Mouse (Mus musculus) heart, adult 2 months (tissue): ENCODE results near the gene Pla1a. TPM values are rescaled to one million over a fixed set of nuclear protein-coding genes. Genes with fewer than 3 reads are reported as not detected.

Experiments
- DNase-seq, 2 experiments: peaks; one replicate each; pipeline ENCODE4 v3.0.0; 2021
- H3K27ac ChIP-seq: fragments of 200-600 bp; 2 replicates; pipeline ENCODE4 v1.8.1; 2022
- H3K27me3 ChIP-seq: fragments of 200-500 bp; 2 replicates; pipeline ENCODE4 v1.6.1; 2012; ENCODE audit warnings: mild to moderate bottlenecking, low read length, inconsistent platforms, mixed read lengths; ENCODE audit not compliant: control insufficient read depth, insufficient read depth
- H3K36me3 ChIP-seq: fragments of 200-500 bp; 2 replicates; pipeline ENCODE4 v1.6.1; 2012; ENCODE audit warnings: low read length, inconsistent platforms; ENCODE audit not compliant: control insufficient read depth, insufficient read depth
- H3K4me1 ChIP-seq: fragments of 200-500 bp; 2 replicates; pipeline ENCODE4 v1.6.1; 2011; ENCODE audit warnings: low read length; ENCODE audit not compliant: control insufficient read depth, insufficient read depth
- H3K4me3 ChIP-seq: fragments of 200-600 bp; 2 replicates; pipeline ENCODE4 v1.8.1; 2022
- H3K79me2 ChIP-seq: fragments of 200-500 bp; replicated peaks from 2 replicates; pipeline ENCODE4 v1.6.1; 2012; ENCODE audit warnings: mild to moderate bottlenecking, inconsistent platforms, low read length, moderate library complexity, mixed read lengths; ENCODE audit not compliant: control insufficient read depth, insufficient read depth
- H3K9ac ChIP-seq: fragments of 200-500 bp; 2 replicates; pipeline ENCODE4 v1.6.1; 2012; ENCODE audit warnings: low read depth, mild to moderate bottlenecking, control low read depth, inconsistent platforms, low read length, mixed read lengths
- CTCF ChIP-seq: fragments of 200-600 bp; IDR thresholded peaks from 2 replicates; pipeline ENCODE4 v1.8.1; 2022; ENCODE audit warnings: antibody characterized with exemption, mild to moderate bottlenecking, moderate library complexity
- EP300 ChIP-seq: fragments of 200-500 bp; IDR thresholded peaks from 2 replicates; pipeline ENCODE4 v1.6.1; 2011; ENCODE audit warnings: low read depth, low read length, control low read depth; ENCODE audit not compliant: insufficient read depth
- POLR2A ChIP-seq: fragments of 200-500 bp; IDR thresholded peaks from 2 replicates; pipeline ENCODE4 v1.6.1; 2011; ENCODE audit warnings: mild to moderate bottlenecking, low read depth, low read length, control low read depth; ENCODE audit not compliant: insufficient read depth
- WGBS: fragments of 180-500 bp; shearing (Covaris S2); methylation state at CpG from one replicate; pipeline ENCODE4 v1.1.7; 2018; 5-methylcytosine and 5-hydroxymethylcytosine counted together
- intact Hi-C: fragments of 180-260 bp; cut with DNase I; formaldehyde crosslinking; loops from one replicate; pipeline ENCODE4 v1.15.1; 2025
- polyA plus RNA-seq: library from polyadenylated mRNA; depleted of rRNA; stranded (reverse); fragments of >200 nt; gene quantifications from 2 replicates; pipeline ENCODE4 v1.2.3, GENCODE M21; 2012
- total RNA-seq, 2 experiments: library from RNA; stranded (reverse); gene quantifications; 2 replicates each; pipeline ENCODE4 v1.2.3; 2021

Gene Pla1a
- total and polyA plus RNA-seq, 3 experiments = 6.8 to 9.6 (median 8.8) TPM

DNA sequence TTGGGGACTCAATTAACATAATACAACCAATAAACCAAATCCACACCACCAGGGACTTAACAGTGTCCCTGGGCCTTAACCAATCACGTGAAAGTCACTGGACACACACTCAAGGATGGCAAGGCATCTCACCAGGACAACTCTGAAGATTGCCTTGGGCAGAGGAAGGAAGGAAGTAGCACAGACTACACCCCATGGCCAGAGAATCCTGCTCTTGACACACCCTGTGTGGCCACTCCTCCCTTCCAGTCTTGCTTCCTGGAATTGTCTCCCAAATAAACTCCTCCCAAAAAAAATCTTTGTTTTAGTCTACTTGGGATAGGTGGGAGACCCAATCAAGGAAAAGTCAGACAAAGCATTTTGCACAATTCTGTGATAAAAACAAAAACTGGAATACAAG lies 12.1 kb upstream of the Pla1a start:
- WGBS = 96% methylated on average over 1 of the region's 1 CpGs
- Histone ChIP-seq H3K27ac (no peak overlapping the region), H3K36me3 (peaks cover 2% of the 10 kb centered on the region; the same call in 1 of the 2 replicates), H3K9ac (no peak overlapping the region), H3K4me1 (peaks cover 1% of the 10 kb centered on the region; the same call in 1 of the 2 replicates), H3K4me3 (no peak overlapping the region), H3K79me2 (no peaks in the 10 kb centered on the region), H3K27me3 (no peaks in the 10 kb centered on the region)
- TF ChIP-seq POLR2A (no peak), EP300 (no peak), CTCF (no peak)
- DNase-seq = no peak
- intact Hi-C loops = no loop called here

DNA sequence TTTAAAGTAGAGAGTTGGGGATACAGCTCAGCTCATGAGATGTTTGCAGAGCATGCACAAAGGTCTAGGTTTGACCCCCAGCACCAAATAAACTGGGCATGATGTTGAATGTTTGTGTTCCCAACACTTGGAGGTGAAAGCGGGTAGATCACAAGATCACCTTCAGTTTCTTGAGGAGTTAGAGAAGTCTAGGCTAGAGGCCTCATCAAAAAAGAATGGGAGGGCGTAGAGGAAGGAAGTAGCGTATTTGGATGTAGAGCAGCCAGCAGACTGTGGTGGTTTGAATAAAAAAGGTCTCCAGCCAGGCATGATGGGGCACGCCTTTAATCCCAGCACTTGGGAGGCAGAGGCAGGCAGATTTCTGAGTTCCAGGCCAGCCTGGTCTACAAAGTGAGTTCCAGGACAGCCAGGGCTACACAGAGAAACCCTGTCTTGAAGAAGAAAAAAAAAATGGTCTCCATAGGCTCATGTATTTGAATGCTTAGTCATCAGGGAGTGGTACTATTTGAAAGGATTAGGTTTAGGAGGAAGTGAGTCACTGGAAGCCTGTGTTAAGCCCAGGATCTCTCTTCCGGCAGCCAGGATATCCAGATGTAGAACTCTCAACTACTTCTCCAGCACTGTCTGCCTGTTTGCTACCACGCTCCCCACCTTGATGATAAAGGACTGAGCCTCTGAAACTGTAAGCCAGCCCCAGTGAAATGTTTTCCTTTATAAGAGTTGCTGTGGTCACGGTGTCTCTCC lies 10.9 kb upstream of the Pla1a start:
- no peak for DNase-seq
- H3K79me2 ChIP-seq = no peaks in the 10 kb centered on the region
- H3K27ac ChIP-seq = no peak overlapping the region
- no peak overlapping the region for H3K4me3 ChIP-seq
- no peak overlapping the region for H3K9ac ChIP-seq
- intact Hi-C loops = no loop called here
- H3K4me1 ChIP-seq = peaks cover 1% of the 10 kb centered on the region; the same call in 1 of the 2 replicates
- TF ChIP-seq EP300 (no peak), CTCF (no peak), POLR2A (no peak)
- 88% methylated on average over 7 of the region's 7 CpGs for WGBS
- H3K36me3 ChIP-seq = peaks cover 2% of the 10 kb centered on the region; the same call in 1 of the 2 replicates
- H3K27me3 ChIP-seq = no peaks in the 10 kb centered on the region

DNA sequence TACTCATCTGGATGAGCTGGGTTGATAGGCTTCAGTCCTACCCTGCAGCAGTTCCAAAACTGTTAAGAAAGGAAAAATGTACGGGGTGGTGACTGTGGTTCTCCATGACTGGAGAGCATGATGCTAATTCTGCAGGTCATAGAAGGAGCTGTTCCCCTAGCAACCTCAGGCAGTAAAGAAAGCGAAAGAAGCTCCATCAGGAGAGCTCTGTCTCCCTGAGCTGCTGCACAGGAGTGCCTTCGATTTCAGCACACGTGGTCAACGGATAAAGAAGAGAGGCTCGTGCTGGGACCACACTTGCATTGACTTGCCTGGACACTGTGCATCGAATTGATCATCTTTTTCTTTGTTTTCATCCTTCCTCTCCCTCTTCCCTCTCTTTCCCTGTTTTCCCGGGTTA lies 9.3 kb upstream of the Pla1a start:
- Histone ChIP-seq H3K79me2 (no peaks in the 10 kb centered on the region), H3K36me3 (peaks cover 2% of the 10 kb centered on the region; the same call in 1 of the 2 replicates), H3K4me1 (peaks cover 1% of the 10 kb centered on the region; the same call in 1 of the 2 replicates), H3K4me3 (no peak overlapping the region), H3K27me3 (no peaks in the 10 kb centered on the region), H3K9ac (no peak overlapping the region), H3K27ac (no peak overlapping the region)
- DNase-seq = no peak
- intact Hi-C loops = no loop called here
- WGBS = 80% methylated on average over 8 of the region's 8 CpGs
- no peak for TF ChIP-seq CTCF
- TF ChIP-seq POLR2A = no peak
- TF ChIP-seq EP300 = no peak

DNA sequence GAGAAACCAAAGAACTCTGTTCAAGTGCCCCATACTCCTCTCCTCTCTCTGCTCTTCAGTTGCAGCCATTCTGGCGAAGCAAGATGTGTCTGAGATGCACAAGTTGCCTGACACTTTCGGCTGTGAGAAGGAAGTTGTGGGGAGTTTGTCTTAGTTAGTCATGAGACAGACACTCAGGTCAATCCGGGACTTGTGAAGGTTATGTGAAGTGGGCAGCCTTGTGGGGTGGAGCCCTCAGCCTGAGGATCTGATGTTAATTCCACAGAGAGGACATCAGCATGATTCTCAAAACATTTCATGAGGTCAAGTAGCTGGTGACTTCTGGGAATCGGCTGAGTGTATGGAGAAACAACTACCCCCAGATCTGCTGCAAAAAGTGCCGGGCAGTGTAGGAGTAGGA lies 8.7 kb upstream of the Pla1a start:
- H3K4me1 ChIP-seq = peaks cover 1% of the 10 kb centered on the region; the same call in 1 of the 2 replicates
- DNase-seq = no peak
- H3K9ac ChIP-seq = no peak overlapping the region
- no peak for TF ChIP-seq CTCF
- TF ChIP-seq POLR2A = no peak
- TF ChIP-seq EP300 = no peak
- intact Hi-C loops = no loop called here
- 73% methylated on average over 5 of the region's 5 CpGs for WGBS
- no peak overlapping the region for H3K4me3 ChIP-seq
- no peaks in the 10 kb centered on the region for H3K79me2 ChIP-seq
- peaks cover 2% of the 10 kb centered on the region; the same call in 1 of the 2 replicates for H3K36me3 ChIP-seq
- no peak overlapping the region for H3K27ac ChIP-seq
- H3K27me3 ChIP-seq = no peaks in the 10 kb centered on the region

DNA sequence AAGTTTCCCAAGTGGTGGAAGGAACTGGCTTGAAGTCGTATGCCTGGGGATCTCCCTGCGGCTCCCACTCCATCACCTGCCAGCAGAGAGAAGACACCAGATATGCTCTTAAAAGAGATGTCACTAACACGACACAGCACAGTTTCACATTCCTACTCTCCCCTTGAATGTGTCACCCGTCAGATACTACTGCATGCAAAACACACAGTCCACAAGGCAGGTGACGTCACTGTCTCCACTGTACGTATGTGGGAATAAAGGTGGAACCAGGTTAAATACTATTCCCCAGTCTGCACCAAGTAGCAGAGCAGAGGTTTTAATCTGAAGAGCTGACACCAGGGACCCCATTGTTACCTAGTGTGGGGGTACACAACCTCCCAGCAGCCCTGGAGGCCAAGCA lies 7.5 kb upstream of the Pla1a start:
- 57% methylated on average over 6 of the region's 6 CpGs for WGBS
- no peak for TF ChIP-seq EP300
- TF ChIP-seq POLR2A = no peak
- no peak for TF ChIP-seq CTCF

DNA sequence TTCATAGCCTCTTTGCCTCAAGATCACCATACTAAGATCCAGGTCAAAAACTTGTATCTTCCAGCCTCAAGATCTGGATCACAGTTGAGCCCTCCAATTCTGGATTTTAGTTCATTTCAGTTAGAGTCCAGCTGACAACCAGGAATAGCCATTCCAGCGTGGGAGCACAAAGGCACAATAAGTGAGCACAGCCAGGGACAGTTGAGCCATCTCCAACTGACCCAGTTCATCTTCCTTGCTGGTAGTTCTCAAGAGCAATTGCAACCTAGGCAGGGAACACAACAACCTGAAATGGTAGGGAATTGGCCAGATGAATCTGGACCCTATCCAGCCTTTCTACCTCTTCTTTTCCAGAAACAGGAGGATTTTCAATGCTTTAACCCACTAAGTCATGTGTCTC lies 6.2 kb upstream of the Pla1a start:
- no peak for DNase-seq
- TF ChIP-seq CTCF (no peak), EP300 (no peak), POLR2A (no peak)
- H3K4me3 ChIP-seq = no peak overlapping the region

More for the DNA sequence above, 7.5 kb upstream of the Pla1a start:
- Histone ChIP-seq H3K4me1 (peaks cover 1% of the 10 kb centered on the region; the same call in 1 of the 2 replicates), H3K27ac (no peak overlapping the region), H3K9ac (no peak overlapping the region), H3K27me3 (no peaks in the 10 kb centered on the region), H3K4me3 (no peak overlapping the region), H3K79me2 (no peaks in the 10 kb centered on the region), H3K36me3 (peaks cover under 1% of the 10 kb centered on the region; the same call in 1 of the 2 replicates)
- DNase-seq = no peak
- intact Hi-C loops = no loop called here

More for the DNA sequence above, 6.2 kb upstream of the Pla1a start:
- 79% methylated on average over 1 of the region's 1 CpGs for WGBS
- Histone ChIP-seq H3K36me3 (no peaks in the 10 kb centered on the region), H3K79me2 (no peaks in the 10 kb centered on the region), H3K9ac (no peak overlapping the region), H3K27me3 (no peaks in the 10 kb centered on the region), H3K27ac (no peak overlapping the region), H3K4me1 (no peaks in the 10 kb centered on the region)
- intact Hi-C loops = no loop called here
